Mouse (Mus musculus): Measurements from ENCODE around the gene Ddx42.
A peak's percentile ranks its signal among the peaks of the same experiment; 100 is the strongest.

Gene Ddx42

DNA sequence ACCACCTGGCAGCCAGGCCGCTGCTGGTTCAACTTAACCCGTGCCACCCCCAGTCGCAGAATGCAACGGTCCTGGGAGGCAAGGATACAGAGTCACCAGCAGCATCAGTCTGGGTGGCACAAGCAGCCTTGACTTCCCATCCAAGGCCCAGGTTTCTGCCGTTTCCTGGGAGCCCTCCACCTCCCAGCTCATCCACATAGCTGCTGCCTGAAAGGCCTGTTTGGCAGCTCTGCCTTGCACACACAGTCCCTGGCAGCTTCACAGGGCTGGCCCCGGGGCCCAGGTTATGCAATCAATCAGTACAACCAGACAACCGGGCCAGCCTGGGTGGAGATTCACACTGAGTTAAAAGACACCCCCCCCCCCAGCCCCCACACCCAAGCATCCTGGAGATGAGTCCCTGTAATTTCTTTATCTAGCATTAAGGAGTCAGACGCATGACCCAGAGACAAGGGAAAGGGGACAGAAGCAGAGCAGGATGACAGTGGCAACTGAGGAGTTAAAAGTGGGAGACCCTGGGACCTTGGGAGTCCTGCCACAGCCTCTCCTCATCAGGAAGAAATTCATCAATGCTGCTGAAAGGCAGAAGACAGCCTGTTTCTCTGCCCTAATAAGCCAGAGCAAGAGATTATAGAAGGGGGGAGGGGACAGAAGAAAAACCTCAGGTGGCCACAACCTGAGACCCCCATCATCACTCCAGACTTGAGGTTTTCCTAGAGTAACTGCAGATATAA lies 51.8 kb downstream of the Ddx42 start:
- peak; percentile 85 for DNase-seq (ENCODE audit: inconsistent ontology term)

DNA sequence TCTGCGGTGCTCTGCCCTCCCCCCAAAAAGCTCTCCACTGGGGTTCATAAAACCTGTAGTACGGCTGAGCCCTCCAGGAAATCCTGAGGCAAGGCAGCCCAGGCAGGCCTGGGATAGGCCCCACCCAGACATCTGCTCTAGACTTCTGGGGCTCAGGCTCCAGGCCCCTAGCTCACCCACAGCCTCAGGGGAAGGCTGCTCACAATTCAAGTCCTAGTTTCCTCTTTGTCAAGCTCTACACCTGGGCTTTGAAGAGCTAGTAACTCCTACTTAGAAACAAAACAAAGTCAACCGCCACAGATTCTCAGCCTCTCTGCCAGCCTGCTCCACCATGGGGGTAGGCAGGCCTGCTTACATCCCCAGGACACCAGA lies 52.3 kb downstream of the Ddx42 start:
- DNase-seq (ENCODE audit: inconsistent ontology term), result no peak

DNA sequence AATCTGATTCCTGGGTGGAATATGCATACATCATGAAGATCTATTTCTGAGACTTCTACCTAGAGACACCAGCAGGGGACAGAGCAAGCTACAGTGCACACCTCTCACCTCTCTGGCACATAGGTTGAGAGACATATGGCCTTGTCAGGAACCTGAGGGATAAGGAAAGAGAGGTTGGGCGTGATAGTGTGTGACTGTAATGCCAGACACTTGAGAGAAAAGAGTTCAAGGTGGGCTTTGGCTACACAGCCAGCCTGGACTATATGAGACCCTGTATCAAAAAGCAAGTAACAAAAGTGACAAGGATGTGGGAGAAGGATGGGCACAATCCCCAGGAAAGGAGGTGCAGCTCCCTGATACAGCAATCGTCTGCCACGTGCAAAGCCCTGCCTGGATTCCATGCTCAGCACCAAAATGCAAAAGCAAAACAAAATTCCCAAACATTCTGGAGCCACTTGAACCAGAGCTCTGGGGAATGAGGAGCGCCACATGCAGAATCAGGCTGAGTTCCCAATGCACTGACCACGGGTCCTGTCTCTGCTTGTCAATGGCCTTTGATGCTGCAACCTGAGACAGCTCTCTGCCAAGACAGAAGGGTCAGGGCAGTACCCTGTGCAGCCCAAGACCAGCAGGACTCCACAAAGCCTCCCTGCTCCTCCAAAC lies 54.5 kb downstream of the Ddx42 start:
- DNase-seq (ENCODE audit: inconsistent ontology term), result no peak

DNA sequence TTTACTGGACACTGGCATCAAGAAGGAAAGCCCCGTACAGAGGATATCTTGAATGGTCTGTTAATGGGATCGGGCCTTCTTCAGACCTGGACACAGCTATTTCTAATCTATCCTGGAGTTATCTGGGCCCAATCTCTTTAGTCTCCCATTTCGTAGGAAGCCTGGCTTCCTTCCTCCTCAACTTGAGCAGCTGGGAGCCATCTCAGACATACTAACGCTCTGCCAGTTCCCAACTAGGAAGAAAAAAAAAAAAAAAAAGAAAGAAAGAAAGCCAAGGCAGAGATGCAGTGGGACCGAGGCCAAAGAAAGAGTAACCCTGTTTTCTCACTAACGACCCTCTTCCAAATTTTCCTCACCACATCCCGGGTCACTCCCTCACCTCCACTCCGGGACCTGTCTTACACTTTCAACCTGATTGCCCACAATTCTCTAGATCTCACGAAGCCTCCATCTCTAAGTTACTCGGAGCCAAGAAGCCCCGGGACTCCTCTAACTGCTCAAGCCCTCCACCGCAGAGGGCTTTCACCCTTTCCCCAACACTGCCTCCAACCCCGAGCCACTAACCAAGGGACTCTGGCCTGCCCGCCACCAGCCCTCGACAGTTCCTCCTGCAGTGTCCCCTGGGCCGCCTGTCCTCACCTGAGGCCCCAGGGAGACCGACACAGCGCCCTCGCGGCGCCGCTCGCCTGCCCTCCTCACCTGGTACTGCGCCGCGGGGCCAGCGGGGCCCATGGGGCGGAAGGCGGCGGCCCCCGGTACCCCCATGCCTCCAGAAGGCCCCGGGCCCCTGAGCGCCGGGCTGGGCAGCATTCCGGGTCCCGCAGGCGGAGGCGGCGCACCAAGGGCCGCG lies 55.3 kb downstream of the Ddx42 start:
- DNase-seq (ENCODE audit: inconsistent ontology term), result peak; percentile 42

DNA sequence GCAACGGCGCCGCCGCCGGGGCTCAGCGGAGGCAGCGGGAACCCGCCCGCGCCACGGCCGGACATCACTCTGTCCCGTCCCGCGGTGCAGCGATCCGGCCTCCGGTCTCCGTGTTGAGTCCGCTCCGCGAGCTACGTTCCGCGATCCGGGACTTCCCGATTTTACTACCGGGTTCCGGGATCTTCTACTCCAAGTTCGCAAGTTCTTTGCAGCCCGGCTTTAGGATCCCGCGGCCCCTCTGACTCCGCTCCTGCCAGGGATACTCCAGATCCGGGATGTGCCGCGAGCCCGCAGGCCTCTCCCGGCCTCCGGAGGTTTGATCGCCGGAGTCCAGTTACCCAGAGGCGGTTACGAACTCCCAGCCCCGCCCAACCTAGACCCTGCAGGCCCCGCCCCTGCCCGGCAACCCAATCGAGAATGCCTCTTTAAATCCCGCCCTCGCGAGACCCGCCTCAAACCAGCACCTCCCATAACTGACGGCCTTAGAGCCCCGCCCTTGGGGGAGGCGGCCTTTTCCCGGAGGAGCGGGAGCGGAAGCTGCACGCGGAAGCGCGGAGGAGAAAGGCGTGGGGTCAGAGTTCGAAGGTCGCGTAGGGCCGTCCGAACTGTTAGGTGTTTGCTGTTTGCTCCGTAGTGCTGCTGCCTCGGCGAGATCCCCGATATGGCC lies 56.1 kb downstream of the Ddx42 start, which contains the start of gene Smarcd2:
Smarcd2 (minus strand) TSS at position 329 of the 667 bp plus-strand sequence.
- peak; percentile 99 for DNase-seq (ENCODE audit: inconsistent ontology term)

DNA sequence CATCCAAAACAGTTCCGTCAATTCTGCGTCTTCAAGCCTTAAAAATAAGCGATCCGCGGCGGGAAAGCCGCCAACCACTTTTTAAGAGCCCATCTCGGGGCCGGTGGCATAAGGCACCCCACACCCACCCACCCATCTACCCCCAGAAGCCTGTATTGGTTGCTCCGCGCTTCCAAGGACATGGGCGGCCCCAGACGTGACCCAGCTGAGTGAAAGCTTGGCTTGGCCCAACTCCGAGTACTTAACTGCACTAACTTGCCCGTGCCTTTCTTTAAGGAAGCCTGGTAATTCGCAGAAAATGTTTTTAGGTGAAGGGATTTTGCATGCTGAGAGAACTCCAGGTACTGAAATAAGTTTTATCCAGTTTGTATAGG lies 56.6 kb downstream of the Ddx42 start:
- no peak for DNase-seq (ENCODE audit: inconsistent ontology term)

DNA sequence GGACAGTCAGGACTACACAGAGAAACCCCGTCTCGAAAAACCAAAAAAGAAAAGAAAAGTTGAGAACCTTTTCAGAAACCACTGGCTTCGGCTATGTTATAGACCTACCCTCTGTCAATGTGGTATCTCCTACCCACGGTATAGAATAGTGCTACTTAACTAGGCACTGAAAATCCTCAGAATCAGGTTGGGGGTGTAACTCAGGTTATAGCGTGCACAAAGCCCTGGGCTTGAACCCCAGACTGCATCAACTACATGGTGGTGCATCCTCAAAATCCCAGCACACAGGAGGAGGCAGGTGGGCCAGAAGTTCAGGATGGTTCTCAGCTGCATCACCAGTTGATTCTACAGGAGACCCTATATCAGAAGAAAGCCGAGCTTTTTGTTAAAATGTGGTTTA lies 57.1 kb downstream of the Ddx42 start:
- no peak for DNase-seq (ENCODE audit: inconsistent ontology term)

DNA sequence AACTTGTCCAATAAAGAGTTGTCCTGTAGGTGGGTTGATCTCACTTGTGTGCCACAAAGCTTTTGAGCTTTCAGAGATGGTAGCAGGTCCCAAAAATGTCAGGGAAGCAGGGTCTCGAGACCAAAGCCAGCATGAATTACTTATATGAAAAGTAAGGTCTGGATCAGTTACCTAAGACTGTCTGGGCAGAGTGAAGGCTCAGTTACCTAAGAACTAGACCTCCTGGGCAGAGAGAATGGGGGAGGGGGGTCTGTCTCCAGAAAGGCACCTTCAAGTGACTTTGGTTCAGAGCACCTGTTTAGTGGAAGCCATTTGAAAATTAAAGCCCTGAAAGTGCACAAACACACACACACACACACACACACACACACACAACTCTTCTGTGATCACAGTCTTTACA lies 57.6 kb downstream of the Ddx42 start:
- no peak for DNase-seq (ENCODE audit: inconsistent ontology term)

DNA sequence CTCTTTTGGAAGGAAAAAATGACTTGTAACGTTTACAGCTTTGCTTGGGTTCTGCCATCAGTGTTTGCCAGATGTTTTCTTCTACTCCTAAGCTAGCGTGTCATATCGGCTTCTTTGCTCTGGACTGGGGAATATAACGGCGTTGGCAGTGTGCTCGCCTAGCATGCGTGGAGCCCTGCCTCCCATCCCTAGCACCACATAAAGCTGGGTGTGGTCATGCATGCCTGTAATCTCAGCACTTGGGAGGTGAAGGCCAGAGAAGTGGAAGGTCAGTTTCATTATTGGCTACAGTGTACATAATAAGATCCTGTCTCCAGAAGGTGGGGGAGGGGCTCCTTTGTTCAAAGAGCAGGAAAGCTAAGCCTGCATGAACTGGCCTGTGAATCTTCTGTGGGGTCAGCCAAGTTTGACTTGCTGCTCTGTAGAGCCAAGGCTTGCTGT lies 58.3 kb downstream of the Ddx42 start:
- DNase-seq (ENCODE audit: inconsistent ontology term), result no peak

DNA sequence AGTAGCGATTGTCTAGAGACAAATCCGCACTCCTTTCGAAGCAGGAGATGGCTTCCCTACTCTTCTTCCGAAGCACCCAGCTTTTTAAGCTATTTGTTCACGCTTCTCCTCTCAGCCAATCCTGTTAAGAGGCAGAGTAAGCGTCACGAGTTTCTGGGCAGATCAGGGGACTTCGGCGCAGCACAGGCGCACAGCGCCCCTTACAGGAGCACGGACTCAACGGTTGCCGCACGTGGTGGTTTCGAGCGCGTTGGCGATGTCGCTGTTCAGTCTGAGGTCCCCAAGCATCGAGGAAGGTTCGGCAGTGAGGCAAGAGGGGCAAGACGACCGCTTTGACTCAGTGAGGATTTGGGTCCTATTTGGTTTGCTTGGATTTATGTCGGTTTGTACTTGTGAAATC lies 59.7 kb downstream of the Ddx42 start, which contains the start of gene Tcam1:
Tcam1 (plus strand) TSS at position 219 of the 400 bp plus-strand sequence.
- peak; percentile 83 for DNase-seq (ENCODE audit: inconsistent ontology term)

DNA sequence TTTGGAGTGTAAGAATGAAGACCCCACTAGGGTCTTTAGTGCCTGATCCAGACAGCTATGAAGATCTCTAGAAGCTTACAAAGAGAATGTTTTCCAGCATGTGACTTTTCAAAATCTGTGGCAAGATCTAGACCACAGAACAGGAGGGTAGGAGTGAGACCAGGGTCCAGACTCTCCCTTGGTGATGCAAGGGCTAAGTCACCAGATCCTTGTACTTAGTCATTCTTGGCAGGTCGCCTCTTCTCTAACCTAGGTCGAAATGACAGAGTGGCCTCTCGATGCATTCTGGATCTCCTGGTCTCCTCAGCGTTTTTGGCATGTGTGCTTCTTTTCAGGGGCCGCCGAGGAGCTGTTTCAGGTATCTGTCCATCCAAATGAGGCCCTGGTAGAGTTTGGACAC lies 65.7 kb downstream of the Ddx42 start:
- no peak for DNase-seq (ENCODE audit: inconsistent ontology term)

DNA sequence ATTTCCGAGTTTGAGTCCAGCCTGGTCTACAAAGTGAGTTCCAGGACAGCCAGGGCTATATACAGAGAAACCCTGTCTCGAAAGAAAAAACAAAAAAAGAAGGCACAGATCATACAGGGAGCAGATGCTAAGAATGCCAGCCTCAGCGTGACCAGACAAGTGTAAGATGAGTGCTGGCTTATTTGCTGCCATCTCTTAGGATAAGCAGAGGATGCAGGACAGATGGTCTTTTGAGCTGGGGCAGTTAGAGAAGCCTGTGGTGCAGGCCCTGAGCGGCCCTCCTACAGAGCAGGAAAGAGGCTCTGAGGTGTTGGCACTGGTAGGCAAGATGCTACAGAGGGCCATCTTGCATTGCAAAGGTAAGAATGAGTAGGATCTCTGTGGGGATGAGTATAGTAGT lies 66.6 kb downstream of the Ddx42 start:
- no peak for DNase-seq (ENCODE audit: inconsistent ontology term)

DNA sequence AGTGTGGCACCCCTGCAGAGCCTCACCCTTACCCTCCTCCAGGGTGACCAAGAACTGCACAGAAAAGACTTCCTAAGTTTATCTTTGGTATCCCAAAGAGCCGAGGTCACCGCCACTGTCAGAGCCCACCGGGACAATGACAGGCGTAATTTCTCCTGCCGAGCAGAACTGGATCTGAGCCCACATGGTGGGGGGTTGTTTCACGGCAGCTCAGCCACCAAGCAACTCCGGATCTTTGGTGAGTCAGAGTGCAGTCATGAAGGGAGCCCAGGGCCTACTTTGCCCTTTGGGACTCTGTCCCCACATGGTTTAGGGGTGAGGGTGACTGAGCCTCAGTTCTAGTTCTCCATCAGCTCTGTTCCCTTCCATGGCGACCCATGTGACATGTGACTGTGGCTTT lies 67.4 kb downstream of the Ddx42 start:
- no peak for DNase-seq (ENCODE audit: inconsistent ontology term)

DNA sequence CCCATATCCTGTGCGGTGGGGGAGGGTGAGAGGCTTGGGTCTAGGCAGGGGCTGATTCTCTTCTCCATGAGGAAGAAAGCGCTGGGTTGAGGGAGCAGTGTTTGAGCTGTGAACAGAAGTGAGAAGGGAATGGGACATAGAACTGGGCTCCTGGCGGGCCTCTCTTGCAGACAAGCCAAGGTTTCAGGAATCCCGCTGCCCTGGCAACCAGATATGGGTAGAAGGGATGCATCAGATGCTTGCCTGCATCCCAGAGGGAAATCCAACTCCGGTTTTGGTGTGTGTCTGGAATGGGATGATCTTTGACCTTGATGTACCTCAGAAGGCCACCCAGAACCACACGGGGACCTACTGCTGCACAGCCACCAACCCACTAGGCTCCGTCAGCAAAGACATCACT lies 69.5 kb downstream of the Ddx42 start:
- DNase-seq (ENCODE audit: inconsistent ontology term), result no peak

DNA sequence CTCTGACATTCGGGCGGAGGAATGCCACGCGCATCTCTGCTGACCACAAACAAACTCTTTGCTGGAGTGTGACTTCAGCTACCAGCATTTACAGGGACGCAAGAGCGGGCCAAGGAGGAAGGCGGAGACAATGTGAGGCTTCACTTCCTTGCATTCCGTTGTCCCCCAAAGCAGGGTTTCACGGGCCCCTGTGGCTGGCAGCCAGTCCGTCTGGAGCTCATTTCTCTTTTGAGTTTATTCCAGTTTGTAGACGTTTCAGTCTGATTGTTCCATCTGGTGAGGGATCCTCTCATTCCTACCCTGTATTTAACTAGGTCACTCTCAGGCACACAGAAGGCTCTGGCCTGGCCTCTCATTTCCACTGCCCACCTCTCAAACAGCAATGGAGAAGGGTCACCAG lies 70.3 kb downstream of the Ddx42 start:
- peak; percentile 74 for DNase-seq (ENCODE audit: inconsistent ontology term)

DNA sequence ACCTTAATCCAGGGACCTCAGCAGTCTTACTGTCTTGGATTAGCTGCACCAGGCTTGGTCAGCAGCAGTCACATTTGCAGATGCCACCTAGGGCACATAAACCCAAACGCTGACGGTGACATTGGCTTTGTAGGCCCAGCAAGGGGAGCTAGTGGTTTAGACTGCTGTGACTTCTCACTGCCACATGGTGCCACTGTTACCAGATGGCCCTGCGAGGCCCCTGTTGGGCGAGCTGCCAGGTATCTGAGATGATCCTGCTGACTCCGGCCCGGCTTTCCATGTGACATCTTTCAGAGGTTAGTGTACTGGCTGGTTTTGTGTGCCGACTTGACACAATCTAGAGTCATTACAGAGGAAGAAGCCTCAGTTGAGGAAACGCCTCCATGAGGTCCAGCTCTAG lies 72.6 kb downstream of the Ddx42 start:
- peak; percentile 67 for DNase-seq (ENCODE audit: inconsistent ontology term)

DNA sequence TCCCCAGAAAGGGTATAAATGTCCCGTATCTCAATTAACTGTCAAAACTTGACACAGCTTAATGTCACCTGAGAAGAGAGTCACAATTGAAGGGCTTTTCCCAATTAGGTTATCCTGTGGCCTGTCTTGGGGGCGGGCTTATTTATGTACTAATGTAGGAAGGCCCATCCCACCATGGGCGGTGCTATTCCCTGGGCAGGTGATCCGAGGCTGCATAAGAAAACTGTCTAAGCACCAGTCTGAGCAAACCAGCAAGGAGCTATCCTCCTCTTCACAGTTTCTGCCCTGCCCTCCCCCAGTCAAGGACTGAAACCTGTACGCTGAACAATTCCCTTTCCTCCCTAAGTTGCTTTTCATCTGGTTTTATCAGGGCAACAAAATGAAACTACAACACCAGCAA lies 73.7 kb downstream of the Ddx42 start:
- no peak for DNase-seq (ENCODE audit: inconsistent ontology term)

DNA sequence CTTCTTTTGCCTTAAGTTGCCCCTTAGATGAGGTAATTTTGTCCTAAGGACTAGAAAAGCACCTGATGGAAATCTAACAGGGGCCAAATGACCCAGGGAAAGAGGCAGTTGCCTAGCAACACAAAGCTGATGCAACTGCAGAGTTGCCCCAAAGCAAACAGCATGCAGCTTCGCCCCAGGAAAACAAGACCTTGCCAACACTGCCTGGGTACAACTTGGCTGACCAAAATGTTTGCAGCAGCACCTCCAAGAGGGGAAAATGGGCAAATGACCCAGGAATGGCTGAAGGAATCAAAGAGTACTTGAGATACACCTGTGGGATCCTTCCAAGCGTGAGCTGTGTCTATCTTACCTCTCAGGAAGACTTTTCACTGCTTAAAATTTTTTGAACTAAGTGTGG lies 75.1 kb downstream of the Ddx42 start:
- no peak for DNase-seq (ENCODE audit: inconsistent ontology term)

Data from Muller cell, postnatal 12 days (primary cell).